Mouse (Mus musculus): ENCODE measurements around the gene Gm7168.

- TF ChIP-seq CTCF (conservative IDR thresholded peaks at IDR 0.05; ENCODE audit: low read length) (no peak), POU5F1 (IDR thresholded peaks at IDR 0.05; ENCODE audit: borderline replicate concordance, low read length) (no peak)
Observed at GRCm38 (mm10) chr17:13930421-13930820, 17.8 kb upstream of the Gm7168 start.
